Mouse (Mus musculus): ENCODE measurements around the gene Lrriq1.

Lrriq1 gene

GRCm38 (mm10) chr10:103235707-103236459 lies at the start of gene Lrriq1:
Lrriq1 (minus strand) TSS chr10:103236322.
- DNase-seq (ENCODE audit: extremely low read depth, low read depth) = no peak

DNA sequence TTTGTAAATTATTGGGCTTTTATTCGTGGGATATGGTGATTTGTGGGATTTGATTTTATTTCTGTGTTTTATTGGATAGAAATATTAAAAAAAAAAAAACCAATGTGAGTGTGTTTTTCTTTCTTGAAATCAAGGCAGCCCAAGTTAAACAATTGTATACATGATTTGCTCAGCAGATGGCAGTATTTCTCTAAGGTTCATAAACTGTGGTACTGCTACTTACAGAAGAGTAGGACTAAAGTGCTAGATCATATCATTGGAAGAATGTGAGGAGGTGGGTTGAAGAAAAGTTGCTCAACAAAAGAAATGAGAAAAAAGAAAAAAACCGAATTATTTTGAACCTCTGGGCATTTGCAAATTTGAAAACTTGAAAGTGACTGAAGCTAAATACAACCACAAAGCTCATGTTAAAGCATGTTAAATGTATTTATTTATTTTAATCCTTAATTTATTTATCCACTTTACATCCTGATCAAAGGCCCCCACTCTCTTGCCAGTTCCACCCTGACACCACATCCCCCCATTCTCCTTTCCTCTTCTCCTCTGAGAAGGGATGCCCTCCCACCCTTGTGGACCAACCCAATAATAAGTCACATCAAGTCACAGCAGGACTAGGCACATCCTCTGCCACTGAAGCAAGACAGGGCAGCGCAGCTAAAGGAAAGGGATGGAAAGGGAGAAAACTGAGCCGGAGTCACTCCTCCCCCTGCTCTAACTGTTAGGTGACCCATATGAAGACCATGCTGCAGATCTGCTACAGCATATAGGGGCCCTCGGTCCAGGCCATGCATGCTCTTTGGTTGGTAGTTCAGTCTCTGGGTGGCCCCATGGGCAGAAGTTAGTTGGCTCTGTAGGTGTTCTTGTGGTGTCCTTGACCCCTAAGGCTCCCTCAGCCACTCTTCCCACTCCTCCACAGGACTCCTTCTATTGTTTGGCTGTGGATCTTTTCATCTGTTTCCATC lies 18.0 kb upstream of the Lrriq1 start:
- peak; percentile 4 for DNase-seq (ENCODE audit: extremely low read depth, low read depth)

- DNase-seq (ENCODE audit: extremely low read depth, low read depth) = no peak
Observed at GRCm38 (mm10) chr10:103236460-103236772, 294 bp upstream of the Lrriq1 start.

DNA sequence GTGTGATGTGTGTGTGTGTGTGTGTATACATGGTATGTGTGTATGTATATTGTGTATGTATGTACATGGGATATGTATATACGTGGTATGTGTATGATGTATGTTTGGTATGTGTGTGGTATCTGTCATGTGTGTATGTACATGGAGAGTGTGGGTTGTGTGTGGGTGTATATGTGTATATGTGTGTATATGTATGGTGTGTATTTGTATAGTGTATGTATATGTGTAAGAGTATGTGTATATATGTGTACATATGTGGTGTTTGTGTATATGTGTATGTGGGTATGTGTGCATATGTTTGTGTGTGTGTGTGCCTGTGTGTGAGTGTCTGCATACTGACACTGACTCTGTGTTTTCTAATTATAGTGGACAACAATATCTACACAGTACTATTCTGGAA lies 9.5 kb downstream of the Lrriq1 start:
- DNase-seq (ENCODE audit: extremely low read depth, low read depth) = no peak

- DNase-seq (ENCODE audit: extremely low read depth, low read depth) = peak; percentile 21
Observed at GRCm38 (mm10) chr10:103194655-103195328, 41.3 kb downstream of the Lrriq1 start.

- no peak for DNase-seq (ENCODE audit: extremely low read depth, low read depth)
Observed at GRCm38 (mm10) chr10:103145769-103146379, 90.2 kb downstream of the Lrriq1 start.

DNA sequence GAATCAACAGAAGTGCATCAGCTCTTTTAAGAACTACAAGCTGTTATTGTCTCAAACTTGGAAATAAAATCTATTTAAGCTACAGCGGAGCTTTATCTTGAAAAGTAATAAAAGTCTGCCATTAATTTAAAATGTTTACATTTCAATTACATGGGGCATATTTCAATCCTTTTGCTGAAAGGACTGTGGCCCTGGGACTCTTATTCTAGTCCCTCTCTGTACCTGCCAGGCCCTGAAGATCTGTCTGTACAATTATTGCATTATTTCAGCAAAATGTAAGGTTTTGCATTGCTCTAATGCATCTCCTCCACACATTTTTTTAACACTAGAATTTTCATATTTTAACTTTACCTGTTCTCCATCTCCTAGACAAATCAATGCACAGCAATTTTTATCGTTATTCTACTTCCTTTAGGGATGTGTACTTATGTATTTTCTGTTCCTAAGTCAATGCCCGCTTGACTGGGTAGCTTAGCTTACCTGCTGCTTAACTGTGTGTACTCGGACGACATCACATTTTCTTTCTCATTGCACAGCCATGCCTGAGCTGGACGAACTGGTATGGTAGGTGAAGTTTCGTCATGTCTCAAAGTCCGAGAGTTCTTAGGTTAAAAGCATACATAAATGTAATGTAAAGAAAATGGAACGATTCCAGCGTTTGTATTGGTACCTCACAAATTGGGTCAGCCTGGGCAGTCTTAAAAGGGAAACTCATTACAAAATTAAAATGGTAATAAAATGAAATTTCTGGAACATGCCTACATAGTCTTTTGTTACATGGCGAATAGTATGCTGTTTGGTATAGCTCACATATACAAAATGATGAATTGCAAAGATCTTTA lies 91.0 kb downstream of the Lrriq1 start:
- DNase-seq (ENCODE audit: extremely low read depth, low read depth) = no peak

GRCm38 (mm10) chr10:103142526-103142925 lies 93.6 kb downstream of the Lrriq1 start:
- DNase-seq (ENCODE audit: extremely low read depth, low read depth) = peak; percentile 4

GRCm38 (mm10) chr10:103141532-103141931 lies 94.6 kb downstream of the Lrriq1 start:
- no peak for DNase-seq (ENCODE audit: extremely low read depth, low read depth)

DNA sequence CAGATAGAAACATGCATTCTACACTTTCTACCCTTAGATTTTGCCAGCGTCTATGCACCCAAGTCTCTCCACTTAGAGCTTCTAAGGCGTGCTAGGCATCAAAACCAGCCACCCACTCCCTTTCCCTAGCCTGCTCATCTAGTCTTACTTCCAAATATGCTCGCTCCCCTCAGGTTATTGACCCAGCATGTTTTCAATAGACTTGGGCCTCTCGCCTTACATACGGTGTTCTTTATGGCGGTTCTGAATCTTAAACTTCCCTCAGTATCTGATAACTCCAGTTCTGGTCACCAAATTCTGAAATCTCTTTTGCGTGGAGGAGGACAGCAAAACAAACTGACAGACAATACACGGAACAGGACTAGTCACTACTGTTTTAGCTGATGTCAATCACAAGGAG lies 95.5 kb downstream of the Lrriq1 start:
- no peak for DNase-seq (ENCODE audit: extremely low read depth, low read depth)

- no peak for DNase-seq (ENCODE audit: extremely low read depth, low read depth)
Observed at GRCm38 (mm10) chr10:103114629-103115028, 121.5 kb downstream of the Lrriq1 start.

DNA sequence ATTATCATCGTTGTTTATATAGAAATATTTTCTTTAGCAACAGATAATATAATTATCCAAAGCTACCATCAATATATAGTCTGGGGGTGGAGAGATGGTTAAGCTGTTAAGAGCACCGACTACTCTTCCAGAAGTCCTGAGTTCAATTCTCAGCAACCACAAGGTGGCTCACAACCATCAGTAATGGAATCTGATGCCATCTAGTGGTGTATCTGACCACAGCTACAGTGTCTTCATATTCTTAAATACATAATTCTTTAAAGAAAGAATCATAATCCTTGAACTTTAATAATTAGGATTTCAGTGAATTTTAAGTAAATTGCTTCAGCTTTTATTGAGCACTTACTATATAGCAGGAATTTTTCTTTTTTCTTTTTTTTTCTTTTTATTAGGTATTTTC lies 128.0 kb downstream of the Lrriq1 start:
- DNase-seq (ENCODE audit: extremely low read depth, low read depth) = no peak

DNA sequence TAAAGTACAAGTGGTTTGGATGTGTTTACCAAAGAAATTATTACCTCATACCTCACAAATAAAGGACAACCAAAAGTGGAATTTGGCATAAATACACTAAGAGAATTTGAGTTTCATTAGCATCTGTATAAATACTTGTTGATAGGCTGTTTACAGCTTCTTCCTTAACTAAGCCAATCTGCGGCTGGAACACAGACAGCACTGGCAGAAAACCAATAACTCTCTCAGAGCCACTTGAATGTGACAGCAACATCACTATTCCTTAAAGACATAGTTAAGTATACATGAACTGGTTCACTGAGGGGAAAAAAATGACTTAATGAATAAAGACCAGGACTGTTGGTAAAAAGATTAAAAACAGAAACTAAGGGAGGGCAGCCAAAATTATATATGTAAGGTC lies 150.0 kb downstream of the Lrriq1 start:
- no peak for DNase-seq (ENCODE audit: extremely low read depth, low read depth)

- DNase-seq (ENCODE audit: extremely low read depth, low read depth) = no peak
Observed at GRCm38 (mm10) chr10:103049593-103049992, 186.5 kb downstream of the Lrriq1 start.

GRCm38 (mm10) chr10:103046623-103047022 lies 189.5 kb downstream of the Lrriq1 start:
- no peak for DNase-seq (ENCODE audit: extremely low read depth, low read depth)

DNA sequence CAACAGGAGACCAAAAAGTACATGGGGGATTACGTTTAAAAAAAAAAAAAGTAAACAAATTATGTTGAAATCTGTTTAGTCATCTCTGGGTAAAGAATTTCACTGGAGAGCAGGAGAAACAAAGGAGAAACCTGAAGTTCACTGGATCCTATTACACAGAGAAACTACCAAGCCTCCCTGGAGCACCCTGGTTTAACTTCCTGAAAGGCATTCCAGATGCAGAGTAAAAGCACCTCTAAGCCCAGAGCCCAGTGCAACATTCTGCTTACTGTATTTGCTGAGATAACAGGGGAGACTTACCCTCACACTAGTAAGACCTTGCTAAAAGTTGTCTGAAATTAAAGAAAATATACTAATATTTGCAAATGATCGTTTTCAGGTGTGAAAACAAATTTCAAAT lies 191.1 kb downstream of the Lrriq1 start:
- no peak for DNase-seq (ENCODE audit: extremely low read depth, low read depth)

DNA sequence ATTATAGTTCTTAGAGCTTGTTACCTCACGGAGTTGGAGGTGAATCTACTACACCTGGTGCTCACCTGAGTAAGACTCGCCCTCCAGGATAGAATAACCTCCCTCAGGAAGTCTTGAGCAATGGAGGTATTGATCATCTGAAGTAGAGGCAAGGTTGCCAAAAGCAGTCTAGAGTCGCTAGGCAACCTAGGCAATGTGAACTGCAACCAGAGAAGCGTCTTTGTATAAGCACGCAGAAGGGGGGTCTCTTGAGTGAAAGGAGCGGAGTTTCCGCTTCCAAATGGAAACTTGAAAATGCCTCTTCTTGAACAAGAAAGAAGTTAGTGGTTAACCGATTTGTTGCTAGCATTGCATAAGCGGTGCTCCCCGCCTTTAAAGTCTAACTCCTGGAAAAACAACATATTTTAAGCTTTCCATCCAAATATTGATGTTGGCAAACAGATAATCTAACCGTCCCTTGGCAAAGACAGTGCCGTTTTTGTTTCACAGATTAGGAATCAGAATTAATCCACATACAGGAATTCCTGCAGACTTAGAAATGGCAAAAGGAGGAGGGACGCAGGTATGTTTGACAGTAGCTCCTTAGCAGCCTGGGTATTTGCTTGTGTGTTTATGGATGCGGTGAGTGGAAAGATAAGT lies 201.0 kb downstream of the Lrriq1 start:
- no peak for DNase-seq (ENCODE audit: extremely low read depth, low read depth)

GRCm38 (mm10) chr10:103030931-103031330 lies 205.2 kb downstream of the Lrriq1 start:
- DNase-seq (ENCODE audit: extremely low read depth, low read depth) = no peak

- DNase-seq (ENCODE audit: extremely low read depth, low read depth) = no peak
Observed at GRCm38 (mm10) chr10:103029730-103030490, 206.2 kb downstream of the Lrriq1 start, which contains the start of gene Alx1. Alx1 (minus strand) TSS chr10:103030215.
